Mouse (Mus musculus) lung, adult 2 months (tissue): ENCODE results near the gene Plin4.

Experiments
- CTCF ChIP-seq: fragments of 200-500 bp; IDR thresholded peaks from 2 replicates; pipeline ENCODE4 v1.5.1; 2011; ENCODE audit warnings: mild to moderate bottlenecking, low read length, control low read depth; ENCODE audit not compliant: insufficient read depth
- POLR2A ChIP-seq: fragments of 200-500 bp; IDR thresholded peaks from 2 replicates; pipeline ENCODE4 v1.6.1; 2011; ENCODE audit warnings: low read depth, mild to moderate bottlenecking, control low read depth, low read length, borderline replicate concordance; ENCODE audit errors: extremely low read depth

- TF ChIP-seq CTCF (no peak), POLR2A (no peak)
Observed at GRCm38 (mm10) chr17:56079921-56080320, 29.7 kb downstream of the Plin4 start.
